Mouse (Mus musculus) cerebellum, adult 18-20 months (tissue): Measurements from ENCODE around the gene Olfr594.
"Not testable (repeated sequence)": the region's sequence is repeated elsewhere in the genome, so short reads cannot be mapped to it uniquely, and the experiment has no call there.

Source experiments
- DNase-seq, 2 experiments: peaks; one replicate each; pipeline ENCODE4 v3.0.0; 2021

The Olfr594 gene

GRCm38 (mm10) chr7:103216696-103217095 is at the start of gene Olfr594:
Gene Olfr594, plus strand, starts transcription at chr7:103216996.
- DNase-seq, result no peak

DNA sequence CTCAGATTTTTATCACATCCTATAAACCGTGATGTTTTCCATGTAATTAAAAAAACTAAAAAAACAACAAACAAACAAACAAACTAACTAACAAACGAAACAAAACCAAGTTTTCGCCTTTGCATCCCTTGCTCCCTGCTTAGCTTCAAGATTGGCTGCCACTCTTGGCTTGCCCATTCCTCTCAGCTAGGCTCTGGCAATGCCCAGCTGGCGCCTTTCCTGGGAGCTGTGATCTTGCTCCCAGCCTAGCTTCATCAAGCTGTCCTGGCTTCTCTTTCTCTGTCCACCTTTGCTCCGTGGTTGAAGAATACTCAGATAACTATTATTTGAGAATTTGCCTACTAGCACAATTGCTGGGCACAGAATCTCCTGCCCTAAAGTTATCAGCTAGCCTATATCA is 47.1 kb upstream of the Olfr594 start:
- no peak for DNase-seq

DNA sequence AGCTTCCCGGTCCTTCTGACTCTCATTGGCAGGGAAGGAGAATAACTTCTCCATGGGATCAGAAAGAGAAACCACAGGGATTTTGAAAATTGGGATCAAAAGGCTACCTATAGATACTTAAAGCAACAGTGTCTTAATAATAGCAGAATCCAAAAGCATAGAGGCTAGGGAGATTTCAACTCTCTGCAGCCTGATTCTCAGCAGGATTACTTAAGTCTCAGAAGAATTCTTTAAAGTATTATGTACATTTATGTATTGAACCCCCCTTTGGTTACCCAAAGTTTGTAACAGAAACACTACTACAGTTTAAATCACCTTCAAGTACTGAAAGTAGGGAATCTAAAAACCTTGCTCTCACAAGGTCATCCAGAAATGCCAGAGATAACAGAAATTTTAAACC is 38.6 kb upstream of the Olfr594 start, which contains the start of gene Olfr591:
Olfr591 (minus strand) TSS at position 101 of the 400 bp plus-strand sequence.
- DNase-seq, result no peak

DNA sequence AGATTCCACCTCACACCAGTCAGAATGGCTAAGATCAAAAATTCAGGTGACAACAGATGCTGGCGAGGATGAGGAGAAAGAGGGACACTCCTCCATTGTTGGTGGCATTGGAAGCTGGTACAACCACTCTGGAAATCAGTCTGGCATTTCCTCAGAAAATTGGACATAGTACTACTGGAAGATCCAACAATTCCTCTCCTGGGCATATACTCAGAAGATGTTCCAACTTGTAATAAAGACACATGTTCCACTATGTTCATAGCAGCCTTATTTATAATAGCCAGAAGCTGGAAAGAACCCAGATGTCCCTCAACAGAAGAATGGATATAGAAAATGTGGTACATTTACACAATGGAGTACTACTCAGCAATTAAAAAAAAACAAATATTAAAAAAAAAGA is 32.3 kb upstream of the Olfr594 start, which contains the start of gene Olfr592:
Olfr592 (plus strand) TSS at position 301 of the 400 bp plus-strand sequence.
- DNase-seq, result not testable (repeated sequence)

GRCm38 (mm10) chr7:103211562-103211961 is 5.2 kb upstream of the Olfr594 start, which contains the start of gene Olfr593:
Gene Olfr593, plus strand, starts transcription at chr7:103211862.
- no peak for DNase-seq

DNA sequence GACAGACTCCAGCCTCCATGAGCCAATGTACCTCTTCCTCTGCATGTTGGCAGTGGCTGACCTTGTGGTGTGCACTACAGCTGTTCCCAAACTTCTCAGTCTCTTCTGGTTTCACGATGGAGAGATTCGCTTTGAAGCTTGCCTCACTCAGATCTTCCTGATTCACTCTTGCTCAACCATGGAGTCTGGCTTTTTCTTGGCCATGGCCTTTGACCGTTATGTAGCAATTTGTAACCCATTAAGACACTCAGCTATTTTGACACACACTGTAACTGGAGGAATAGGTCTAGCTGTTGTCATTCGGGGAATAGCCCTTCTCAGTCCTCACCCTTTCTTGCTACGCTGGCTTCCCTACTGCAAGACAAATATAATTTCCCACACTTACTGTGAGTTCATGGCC is 4.7 kb upstream of the Olfr594 start:
- not testable (repeated sequence) for DNase-seq

GRCm38 (mm10) chr7:103252405-103252804 is 35.6 kb downstream of the Olfr594 start, which contains the start of gene Usp17ld:
Gene Usp17ld, minus strand, starts transcription at chr7:103252505.
- DNase-seq, result not testable (repeated sequence)
